ENCODE assay signal across 26 mouse cellular contexts in genomic region chr3:131078041-131078621, GRCm38 (mm10). TPM values are rescaled to one million over a fixed set of nuclear protein-coding genes. Genes with fewer than 3 reads are reported as not detected.
DNase-seq lines count a peak whose midpoint lies in the region; ATAC-seq lines count a peak whose summit lies in the region.
"Had no signal": no experiment of that assay in that cellular context is flagged by ENCODE, and none has a peak within 500 bp of the region (broad histone marks: within the 10 kb centered on the region; RNA-seq: fewer than 3 reads in every experiment).

No protein-coding gene starts in this region.

- peak; percentile 21; the same call in 1 of the 2 replicates for ATAC-seq in midbrain, embryonic 13.5 days
- no peak for ATAC-seq in midbrain, embryonic 11.5 days (ENCODE audit: low FRiP score)
- peak; percentile 78 for ATAC-seq in common myeloid progenitor, adult 5-6 weeks (replicated peaks; ENCODE audit: low read depth, poor library complexity, severe bottlenecking)
- ATAC-seq in hematopoietic stem cell, adult 5-6 weeks (replicated peaks in 1 of 2; ENCODE audit: insufficient read depth in 1 of 2, low FRiP score in 2 of 2, low TSS enrichment in 1 of 2, low read depth in 1 of 2, poor library complexity in 2 of 2, severe bottlenecking in 2 of 2): peak; percentile 27 to 39; a peak in 1 of 4 replicates
- ATAC-seq: forebrain, embryonic 14.5 days; forebrain, postnatal 0 days; hindbrain, embryonic 16.5 days; Patski had no signal

- H3K9me3 ChIP-seq in midbrain, embryonic 13.5 days: no peaks in the 10 kb centered on the region
- H3K9me3 ChIP-seq in midbrain, embryonic 11.5 days (ENCODE audit: control insufficient read depth, low read length): no peaks in the 10 kb centered on the region
- H3K9me3 ChIP-seq: embryonic facial prominence, embryonic 12.5 days; embryonic facial prominence, embryonic 15.5 days; hindbrain, embryonic 10.5 days; hindbrain, embryonic 13.5 days had no signal

- no peak for DNase-seq in midbrain, embryonic 11.5 days (ENCODE audit: low spot score, missing footprints)
- no peak for DNase-seq in liver
- no peak for DNase-seq in kidney, postnatal 4 days
- DNase-seq: adrenal gland, postnatal 10 days; adrenal gland, postnatal 36 days; B cell, adult 2 months; cerebellum, adult 18-20 months; cerebellum, adult 9-10 months; cerebellum, postnatal 14 days; forebrain, postnatal 0 days; gastrocnemius, adult 2 months; gastrocnemius, postnatal 14 days; heart, adult 2 months had no signal

- peaks cover 16% of the 10 kb centered on the region for H3K4me1 ChIP-seq in midbrain, embryonic 13.5 days (replicated peaks)
- H3K4me1 ChIP-seq in midbrain, embryonic 11.5 days (ENCODE audit: control insufficient read depth, insufficient read depth, low read length): no peaks in the 10 kb centered on the region
- H3K4me1 ChIP-seq: embryonic facial prominence, embryonic 12.5 days; embryonic facial prominence, embryonic 15.5 days; hindbrain, embryonic 10.5 days; hindbrain, embryonic 13.5 days had no signal

- peak overlapping the region; percentile 65 for H3K27ac ChIP-seq in midbrain, embryonic 13.5 days
- no peak overlapping the region for H3K27ac ChIP-seq in midbrain, embryonic 11.5 days (ENCODE audit: low read depth, low read length)
- H3K27ac ChIP-seq: embryonic facial prominence, embryonic 12.5 days; embryonic facial prominence, embryonic 15.5 days; gastrocnemius, adult 2 months; heart, adult 2 months; hindbrain, embryonic 10.5 days had no signal

- no peak overlapping the region for H3K4me2 ChIP-seq in midbrain, embryonic 13.5 days (replicated peaks)
- H3K4me2 ChIP-seq in midbrain, embryonic 11.5 days: no peak overlapping the region
- H3K4me2 ChIP-seq: embryonic facial prominence, embryonic 12.5 days; embryonic facial prominence, embryonic 15.5 days; heart, embryonic 11.5 days; hindbrain, embryonic 13.5 days had no signal

- 89% methylated on average over 6 of the region's 6 CpGs for WGBS in midbrain, embryonic 13.5 days
- 94% methylated on average over 6 of the region's 6 CpGs for WGBS in midbrain, embryonic 11.5 days

- no peaks in the 10 kb centered on the region for H3K36me3 ChIP-seq in midbrain, embryonic 13.5 days
- no peaks in the 10 kb centered on the region for H3K36me3 ChIP-seq in midbrain, embryonic 11.5 days (ENCODE audit: control insufficient read depth, insufficient read depth, low read length)
- H3K36me3 ChIP-seq: embryonic facial prominence, embryonic 12.5 days; embryonic facial prominence, embryonic 15.5 days; G1E; hindbrain, embryonic 10.5 days; hindbrain, embryonic 13.5 days had no signal

- no peak overlapping the region for H3K9ac ChIP-seq in midbrain, embryonic 13.5 days (replicated peaks)
- no peak overlapping the region for H3K9ac ChIP-seq in midbrain, embryonic 11.5 days (ENCODE audit: low read length)
- H3K9ac ChIP-seq: embryonic facial prominence, embryonic 12.5 days; embryonic facial prominence, embryonic 15.5 days; forebrain, postnatal 0 days; hindbrain, embryonic 13.5 days had no signal

- no peaks in the 10 kb centered on the region for H3K27me3 ChIP-seq in midbrain, embryonic 13.5 days
- H3K27me3 ChIP-seq in midbrain, embryonic 11.5 days (ENCODE audit: control insufficient read depth, insufficient read depth, low read length): no peaks in the 10 kb centered on the region
- H3K27me3 ChIP-seq: CH12.LX; embryonic facial prominence, embryonic 12.5 days; embryonic facial prominence, embryonic 15.5 days; Patski had no signal

- no peak overlapping the region for H3K4me3 ChIP-seq in midbrain, embryonic 13.5 days (replicated peaks)
- H3K4me3 ChIP-seq in midbrain, embryonic 11.5 days (ENCODE audit: low read depth, low read length): no peak overlapping the region
- H3K4me3 ChIP-seq: embryonic facial prominence, embryonic 12.5 days; embryonic facial prominence, embryonic 15.5 days; gastrocnemius, adult 2 months; heart, adult 2 months; hindbrain, embryonic 10.5 days; hindbrain, embryonic 13.5 days had no signal

RNA-seq across cellular contexts. Expression of gene Lef1, which starts 32.1 kb away (rescaled TPM):
- polyA plus RNA-seq in midbrain, embryonic 13.5 days (2015; fragmentation: Nextera tagmentation; extraction: Ambion mirVana): 80.3 and 86.0 TPM in 2 replicates
- polyA plus RNA-seq in midbrain, embryonic 11.5 days (2014; fragmentation: Nextera tagmentation; extraction: Ambion mirVana): 66.9 and 67.7 TPM in 2 replicates
- total RNA-seq in common myeloid progenitor, adult 5-6 weeks (2017): not detected in 2 replicates
- 0.38 and 0.89 TPM in 2 replicates for total RNA-seq in hematopoietic stem cell, adult 5-6 weeks (2017)
- polyA plus RNA-seq: G1E had no signal
